Mouse (Mus musculus) testis, adult 2 months (tissue): Measurements from ENCODE around the gene Mrpl54. TPM values are rescaled to one million over a fixed set of nuclear protein-coding genes. Genes with fewer than 3 reads are reported as not detected.

Source experiments
- H3K27ac ChIP-seq: fragments of 200-500 bp; 2 replicates; pipeline ENCODE4 v1.5.1; 2012; ENCODE audit warnings: low read depth, low read length; ENCODE audit not compliant: control insufficient read depth, insufficient read depth
- H3K27me3 ChIP-seq: fragments of 200-500 bp; 2 replicates; pipeline ENCODE4 v1.6.1; 2012; ENCODE audit warnings: mild to moderate bottlenecking, low read length, moderate library complexity; ENCODE audit not compliant: control insufficient read depth, insufficient read depth
- H3K36me3 ChIP-seq: fragments of 200-500 bp; 2 replicates; pipeline ENCODE4 v1.6.1; 2012; ENCODE audit warnings: mild to moderate bottlenecking, low read length; ENCODE audit not compliant: control insufficient read depth, insufficient read depth
- H3K4me1 ChIP-seq: fragments of 200-500 bp; 2 replicates; pipeline ENCODE4 v1.6.1; 2012; ENCODE audit warnings: low read length; ENCODE audit not compliant: control insufficient read depth, insufficient read depth
- H3K4me3 ChIP-seq: fragments of 200-500 bp; 2 replicates; pipeline ENCODE4 v1.5.1; 2012; ENCODE audit warnings: low read depth, mild to moderate bottlenecking, low read length, moderate library complexity, mixed read lengths; ENCODE audit not compliant: control insufficient read depth
- CTCF ChIP-seq: fragments of 200-500 bp; IDR thresholded peaks from 2 replicates; pipeline ENCODE4 v1.5.1; 2012; ENCODE audit warnings: low read depth, mild to moderate bottlenecking, inconsistent platforms, low read length, moderate library complexity; ENCODE audit not compliant: control insufficient read depth, insufficient read depth, insufficient replicate concordance
- POLR2A ChIP-seq: fragments of 200-500 bp; IDR thresholded peaks from 2 replicates; pipeline ENCODE4 v1.6.1; 2012; ENCODE audit warnings: low read depth, mild to moderate bottlenecking, inconsistent platforms, low read length, moderate library complexity; ENCODE audit not compliant: control insufficient read depth
- polyA plus RNA-seq: library from polyadenylated mRNA; depleted of rRNA; stranded (reverse); fragments of >200 nt; gene quantifications from 2 replicates; pipeline ENCODE4 v1.2.3, GENCODE M21; 2012

Gene Mrpl54
- polyA plus RNA-seq, 1 experiment = 181 TPM

DNA sequence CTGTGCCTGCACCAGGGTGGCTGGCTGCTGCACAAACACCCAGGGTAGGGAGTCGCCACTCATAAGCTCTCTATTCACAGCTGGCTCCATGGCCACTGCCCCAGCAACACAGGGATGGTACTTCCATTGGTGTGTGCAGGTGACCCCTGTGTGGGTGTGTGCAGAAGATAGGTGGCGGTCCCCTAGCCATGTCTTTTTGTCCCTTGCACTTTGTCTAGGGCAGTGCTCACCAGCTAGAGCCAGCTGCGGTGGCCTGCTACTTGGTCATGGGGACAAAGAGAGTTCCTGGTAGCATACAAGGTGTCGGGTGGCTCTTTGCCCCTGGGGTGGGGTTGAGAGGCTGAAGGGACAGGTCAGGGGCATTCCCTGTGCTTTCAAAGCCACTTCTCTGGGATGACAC, 22.6 kb downstream of the Mrpl54 start:
- TF ChIP-seq CTCF (no peak), POLR2A (no peak)
- H3K27ac ChIP-seq = no peak overlapping the region
- H3K27me3 ChIP-seq = no peaks in the 10 kb centered on the region
- peaks cover 8% of the 10 kb centered on the region for H3K4me1 ChIP-seq
- H3K36me3 ChIP-seq = no peaks in the 10 kb centered on the region
- H3K4me3 ChIP-seq = no peak overlapping the region

DNA sequence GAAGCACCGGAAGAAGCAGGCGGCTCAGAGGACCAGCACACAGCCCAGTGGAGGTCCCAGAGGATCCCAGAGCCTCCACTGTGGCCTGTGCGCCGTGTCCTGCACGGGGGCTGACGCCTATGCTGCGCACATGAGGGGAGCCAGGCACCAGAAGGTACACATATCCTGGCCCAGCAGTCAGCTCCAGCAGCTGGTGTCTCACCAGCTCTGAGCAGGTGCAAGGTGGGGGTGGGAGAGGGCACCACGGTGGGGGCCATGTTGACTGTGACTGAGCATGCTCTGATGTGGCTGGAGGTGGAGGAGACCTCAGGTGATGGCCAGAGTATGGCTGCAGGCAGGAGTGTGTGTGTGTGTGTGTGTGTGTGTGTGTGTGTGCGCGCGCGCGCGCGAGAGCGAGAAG, 24.7 kb downstream of the Mrpl54 start:
- no peak overlapping the region for H3K4me3 ChIP-seq
- H3K4me1 ChIP-seq = peaks cover 6% of the 10 kb centered on the region; the same call in 1 of the 2 replicates
- H3K27ac ChIP-seq = no peak overlapping the region
- H3K36me3 ChIP-seq = no peaks in the 10 kb centered on the region
- H3K27me3 ChIP-seq = no peaks in the 10 kb centered on the region
- TF ChIP-seq POLR2A (no peak), CTCF (no peak)

DNA sequence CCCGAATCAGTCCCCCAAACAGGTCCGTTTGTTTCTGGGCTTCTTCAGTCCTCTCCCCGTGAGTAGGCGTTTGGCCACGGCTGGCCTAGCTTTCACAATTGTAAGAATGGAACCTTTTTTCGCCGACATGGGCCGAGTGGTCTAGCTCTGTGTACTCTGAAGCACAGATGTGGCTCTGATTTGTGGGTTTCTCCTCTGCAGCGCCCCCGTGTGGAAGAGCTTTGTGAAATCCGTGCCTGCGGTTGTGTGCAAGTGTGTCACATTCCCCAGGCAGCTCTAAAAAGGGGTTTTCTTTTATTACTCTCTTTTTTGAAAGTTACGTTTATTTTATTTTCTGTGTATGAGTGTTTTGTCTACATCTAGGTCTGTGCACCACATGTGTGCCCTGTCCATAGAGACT, 25.9 kb downstream of the Mrpl54 start:
- Histone ChIP-seq H3K4me3 (no peak overlapping the region), H3K27me3 (no peaks in the 10 kb centered on the region), H3K4me1 (peaks cover 6% of the 10 kb centered on the region; the same call in 1 of the 2 replicates), H3K27ac (no peak overlapping the region), H3K36me3 (no peaks in the 10 kb centered on the region)
- TF ChIP-seq CTCF (peak; percentile 40; the same call in 1 of the 2 replicates), POLR2A (no peak)

DNA sequence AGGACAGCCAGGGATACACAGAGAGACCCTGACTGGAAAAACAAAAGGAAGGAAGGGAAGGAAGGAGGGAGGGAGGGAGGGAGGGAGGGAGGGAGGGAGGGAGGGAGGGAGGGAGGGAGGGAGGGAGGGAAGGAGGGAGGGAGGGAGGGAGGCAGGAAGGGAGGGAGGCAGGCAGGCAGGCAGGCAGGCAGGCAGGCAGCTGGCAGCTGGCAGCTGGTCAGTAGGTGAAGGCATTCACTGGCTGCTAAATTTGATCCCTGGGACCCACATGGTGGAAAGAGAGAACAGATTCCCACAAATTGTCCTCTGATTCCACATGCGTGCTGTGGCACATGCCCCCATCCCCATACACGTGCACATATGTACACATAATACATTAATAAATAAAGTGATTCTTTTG, 28.1 kb downstream of the Mrpl54 start:
- Histone ChIP-seq H3K4me3 (no peak overlapping the region), H3K27me3 (no peaks in the 10 kb centered on the region), H3K27ac (no peak overlapping the region), H3K4me1 (peaks cover 7% of the 10 kb centered on the region), H3K36me3 (no peaks in the 10 kb centered on the region)
- TF ChIP-seq CTCF (no peak), POLR2A (no peak)

DNA sequence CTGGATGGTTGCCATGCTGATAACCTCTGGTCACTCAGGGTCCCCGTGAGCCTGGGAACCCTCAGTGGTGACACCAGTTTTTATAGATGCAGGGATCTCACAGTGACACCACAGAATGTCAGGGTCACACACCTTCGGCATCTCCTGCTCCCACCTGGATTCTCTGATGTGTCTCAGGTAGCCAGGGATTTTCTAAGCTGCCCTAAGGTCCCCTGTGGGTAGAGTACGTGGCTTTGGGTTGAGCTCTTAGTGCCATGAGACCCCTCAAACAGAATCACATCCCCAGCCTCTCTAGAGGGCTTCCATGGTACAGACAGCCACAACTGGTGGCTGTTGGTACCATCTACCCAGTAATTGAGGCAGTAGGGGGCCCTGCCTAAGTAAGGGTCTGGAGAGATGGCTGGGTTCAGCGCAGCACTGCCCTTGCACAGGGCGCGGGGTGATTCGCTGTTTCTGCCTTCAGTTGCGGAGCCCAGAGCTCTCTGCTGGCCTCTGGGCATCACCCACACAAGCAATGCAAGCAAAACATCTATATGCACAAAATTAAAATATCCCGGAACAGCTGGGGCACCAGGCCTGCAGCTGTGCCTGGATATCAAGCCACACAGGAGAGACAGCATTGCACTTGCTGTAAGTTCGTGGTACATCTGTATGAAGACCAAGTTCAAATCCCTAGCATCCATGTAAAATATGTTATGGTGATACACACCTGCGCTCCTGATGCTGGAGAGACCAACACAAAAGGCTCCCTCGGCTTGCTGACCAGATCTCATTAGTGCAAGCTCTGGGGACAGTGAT, 30.1 kb downstream of the Mrpl54 start:
- H3K27ac ChIP-seq = no peak overlapping the region
- H3K36me3 ChIP-seq = no peaks in the 10 kb centered on the region
- H3K27me3 ChIP-seq = no peaks in the 10 kb centered on the region
- no peak overlapping the region for H3K4me3 ChIP-seq
- TF ChIP-seq POLR2A = no peak
- no peak for TF ChIP-seq CTCF
- peaks cover 15% of the 10 kb centered on the region for H3K4me1 ChIP-seq

DNA sequence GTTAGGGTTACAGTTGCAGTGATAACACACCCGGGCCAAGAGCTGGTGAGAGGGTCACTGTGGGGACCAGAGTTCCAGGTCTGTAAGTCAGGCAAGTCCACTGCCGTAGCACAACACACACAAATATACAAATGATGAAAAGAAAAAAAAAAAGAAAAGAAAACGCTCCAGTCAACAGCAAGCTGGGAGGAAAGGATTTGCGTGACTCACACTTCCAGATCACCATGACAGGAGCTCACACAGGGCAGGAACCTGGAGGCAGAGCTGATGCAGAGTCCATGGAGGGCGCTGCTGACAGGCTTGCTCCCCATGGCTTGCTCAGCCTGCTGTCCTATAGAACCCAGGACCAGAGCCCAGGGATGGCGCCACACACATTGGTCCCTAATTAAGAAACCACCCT, 32.5 kb downstream of the Mrpl54 start:
- Histone ChIP-seq H3K4me3 (no peak overlapping the region), H3K36me3 (no peaks in the 10 kb centered on the region), H3K4me1 (peaks cover 8% of the 10 kb centered on the region), H3K27ac (no peak overlapping the region), H3K27me3 (no peaks in the 10 kb centered on the region)
- TF ChIP-seq CTCF (no peak), POLR2A (no peak)

DNA sequence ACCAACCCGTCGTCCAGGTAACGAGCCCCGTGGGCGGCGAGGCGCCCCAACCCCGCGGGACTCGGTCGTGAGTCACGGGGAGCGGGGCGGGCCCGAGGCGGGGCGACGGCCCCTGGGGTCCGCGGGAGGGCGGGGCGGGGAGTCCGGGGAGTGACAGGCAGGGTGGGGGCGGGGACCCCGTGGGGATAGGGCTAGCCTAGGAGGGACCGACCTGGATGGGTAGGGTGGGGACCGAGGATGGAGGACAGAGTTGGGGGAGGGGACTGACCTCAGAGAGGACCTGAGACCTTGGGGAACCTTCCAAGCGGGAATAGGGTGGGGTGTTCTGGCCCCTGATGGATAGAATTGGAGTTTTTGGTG, 33.5 kb downstream of the Mrpl54 start:
- Histone ChIP-seq H3K27me3 (no peaks in the 10 kb centered on the region), H3K36me3 (no peaks in the 10 kb centered on the region), H3K27ac (no peak overlapping the region), H3K4me1 (peaks cover 8% of the 10 kb centered on the region), H3K4me3 (peak overlapping the region; percentile 85)
- TF ChIP-seq CTCF (no peak), POLR2A (no peak)
